In the genomic region with DNA sequence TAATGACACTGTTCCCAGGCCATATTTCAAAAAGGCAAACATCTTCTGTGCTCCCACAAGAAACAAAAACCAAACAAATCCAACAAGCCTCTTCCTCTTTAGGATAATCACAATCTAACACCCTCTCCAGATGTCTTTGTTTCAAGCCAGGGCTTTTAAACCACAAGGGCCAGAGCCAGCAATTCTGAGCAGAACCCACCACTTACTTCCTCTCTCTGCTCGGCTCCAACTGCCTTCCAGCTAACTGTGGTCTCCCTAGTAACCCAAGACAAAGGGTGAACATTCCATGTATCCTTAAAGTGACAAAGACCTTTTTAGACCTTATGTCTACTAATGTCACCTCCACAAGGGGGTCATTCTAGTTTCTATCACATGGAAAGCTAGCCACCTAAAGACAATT, we compare ENCODE assay signal across 8 mouse cellular contexts. TPM values are rescaled to one million over a fixed set of nuclear protein-coding genes. Genes with fewer than 3 reads are reported as not detected.
DNase-seq lines count a peak whose midpoint lies in the region; ATAC-seq and TF ChIP-seq lines count a peak whose summit lies in the region.
"Had no signal": no experiment of that assay in that cellular context is flagged by ENCODE, and none has a peak within 500 bp of the region (broad histone marks: within the 10 kb centered on the region; RNA-seq: fewer than 3 reads in every experiment).

No protein-coding gene starts in this region.

- peak; percentile 55; the same call in 1 of the 2 replicates for ATAC-seq in forebrain, embryonic 14.5 days
- ATAC-seq in hindbrain, embryonic 14.5 days (ENCODE audit: low FRiP score): peak; percentile 64; the same call in 1 of the 2 replicates
- no peak for ATAC-seq in midbrain, postnatal 0 days (ENCODE audit: low FRiP score)
- no peak for ATAC-seq in CD4-positive, CD25-positive, alpha-beta regulatory T cell, adult 4 months

- H3K9ac ChIP-seq in forebrain, embryonic 14.5 days (ENCODE audit: low read length): peak overlapping the region; percentile 33; the same call in 1 of the 2 replicates
- H3K9ac ChIP-seq in hindbrain, embryonic 14.5 days: peak overlapping the region; percentile 20; the same call in 1 of the 2 replicates
- H3K9ac ChIP-seq in midbrain, postnatal 0 days (replicated peaks; ENCODE audit: low read length, poor library complexity, severe bottlenecking): no peak overlapping the region

- no peaks in the 10 kb centered on the region for H3K27me3 ChIP-seq in forebrain, embryonic 14.5 days (replicated peaks; ENCODE audit: control insufficient read depth, insufficient read depth, low read length)
- no peaks in the 10 kb centered on the region for H3K27me3 ChIP-seq in hindbrain, embryonic 14.5 days (ENCODE audit: control insufficient read depth, insufficient read depth, low read length)
- no peaks in the 10 kb centered on the region for H3K27me3 ChIP-seq in midbrain, postnatal 0 days (ENCODE audit: insufficient read depth, low read length)

- H3K9me3 ChIP-seq in forebrain, embryonic 14.5 days (replicated peaks; ENCODE audit: control insufficient read depth, low read length): no peaks in the 10 kb centered on the region
- H3K9me3 ChIP-seq in hindbrain, embryonic 14.5 days (ENCODE audit: control insufficient read depth, low read length): no peaks in the 10 kb centered on the region
- no peaks in the 10 kb centered on the region for H3K9me3 ChIP-seq in midbrain, postnatal 0 days (ENCODE audit: low read length)

- no peak for TF ChIP-seq CTCF in midbrain, postnatal 0 days (IDR thresholded peaks at IDR 0.05)

- H3K36me3 ChIP-seq in forebrain, embryonic 14.5 days (ENCODE audit: control insufficient read depth, insufficient read depth, low read length): peaks cover 36% of the 10 kb centered on the region
- H3K36me3 ChIP-seq in hindbrain, embryonic 14.5 days (replicated peaks; ENCODE audit: control insufficient read depth, insufficient read depth): peaks cover 35% of the 10 kb centered on the region
- H3K36me3 ChIP-seq in midbrain, postnatal 0 days (ENCODE audit: insufficient read depth, low read length): peaks cover 31% of the 10 kb centered on the region

- H3K4me1 ChIP-seq in forebrain, embryonic 14.5 days (ENCODE audit: control insufficient read depth, insufficient read depth, low read length): 0 out of 2 replicates have a peak, but pooled peaks cover 6% of the 10 kb centered on the region
- H3K4me1 ChIP-seq in hindbrain, embryonic 14.5 days (replicated peaks; ENCODE audit: control insufficient read depth, insufficient read depth, low read length): peaks cover 17% of the 10 kb centered on the region; the same call in 1 of the 2 replicates
- no peaks in the 10 kb centered on the region; the same call in 1 of the 2 replicates for H3K4me1 ChIP-seq in midbrain, postnatal 0 days (ENCODE audit: insufficient read depth, low read length)

- peak overlapping the region; percentile 19; the same call in 1 of the 2 replicates for H3K4me2 ChIP-seq in forebrain, embryonic 14.5 days (ENCODE audit: low read length)
- 0 out of 2 replicates have a peak overlapping the region, but pooled peaks have one; percentile 17 for H3K4me2 ChIP-seq in hindbrain, embryonic 14.5 days (replicated peaks)
- H3K4me2 ChIP-seq in midbrain, postnatal 0 days (ENCODE audit: low read depth, low read length, poor library complexity, severe bottlenecking): no peak overlapping the region

- H3K4me3 ChIP-seq in forebrain, embryonic 14.5 days (ENCODE audit: low read depth, low read length): no peak overlapping the region
- H3K4me3 ChIP-seq in hindbrain, embryonic 14.5 days (replicated peaks; ENCODE audit: low read length): no peak overlapping the region
- no peak overlapping the region for H3K4me3 ChIP-seq in midbrain, postnatal 0 days (ENCODE audit: low read depth, low read length)
- H3K4me3 ChIP-seq: erythroblast, embryonic 14.5 days had no signal

- H3K27ac ChIP-seq in forebrain, embryonic 14.5 days (ENCODE audit: low read depth, low read length): peak overlapping the region; percentile 65
- H3K27ac ChIP-seq in hindbrain, embryonic 14.5 days: peak overlapping the region; percentile 72
- no peak overlapping the region for H3K27ac ChIP-seq in midbrain, postnatal 0 days (ENCODE audit: low read depth, low read length)

- 0% methylated on average over 1 of the region's 1 CpGs for WGBS in forebrain, embryonic 14.5 days
- 8% methylated on average over 1 of the region's 1 CpGs for WGBS in hindbrain, embryonic 14.5 days
- WGBS in midbrain, postnatal 0 days: 0% methylated on average over 1 of the region's 1 CpGs

- peak; percentile 29 for DNase-seq in A20 (ENCODE audit: low read depth, low spot score)
- peak; percentile 41 for DNase-seq in ES-CJ7 (ENCODE audit: low read depth, low spot score)
- DNase-seq in forebrain, embryonic 14.5 days (ENCODE audit: low spot score): peak; percentile 58
- peak; percentile 38 for DNase-seq in hindbrain, embryonic 14.5 days (ENCODE audit: low spot score)
- DNase-seq in midbrain, postnatal 0 days (ENCODE audit: low spot score): peak; percentile 61
- DNase-seq in adrenal gland, adult 8-10 months: no peak

RNA-seq across cellular contexts. Expression of gene Dido1, which starts 17.2 kb away (rescaled TPM):
- 21.0 and 30.8 TPM in 2 replicates for polyA plus RNA-seq in forebrain, embryonic 14.5 days (2014; fragmentation: Nextera tagmentation; extraction: Ambion mirVana)
- polyA plus RNA-seq in hindbrain, embryonic 14.5 days (2014; fragmentation: Nextera tagmentation; extraction: Ambion mirVana): 26.6 and 27.1 TPM in 2 replicates
- total RNA-seq in midbrain, postnatal 0 days (2014; rRNA removed): 36.7 and 44.1 TPM in 2 replicates
- 19.3 and 22.2 TPM in 2 replicates for polyA plus RNA-seq in midbrain, postnatal 0 days (2015; fragmentation: Nextera tagmentation; extraction: Ambion mirVana)
- polyA plus RNA-seq in CD4-positive, CD25-positive, alpha-beta regulatory T cell, adult 4 months (2017; shearing (Covaris generic)): 10 to 100 TPM; 49.7 to 73.1 TPM
- total RNA-seq in adrenal gland, adult 8-10 months (2022): 10 to 100 TPM; 41.3 to 60.8 (median 49.4) TPM

RNA-seq across cellular contexts. Expression of gene Gid8, which starts 17.3 kb away (rescaled TPM):
- 56.3 and 60.4 TPM in 2 replicates for polyA plus RNA-seq in forebrain, embryonic 14.5 days (2014; fragmentation: Nextera tagmentation; extraction: Ambion mirVana)
- 56.3 and 56.7 TPM in 2 replicates for polyA plus RNA-seq in hindbrain, embryonic 14.5 days (2014; fragmentation: Nextera tagmentation; extraction: Ambion mirVana)
- 43.6 and 56.4 TPM in 2 replicates for total RNA-seq in midbrain, postnatal 0 days (2014; rRNA removed)
- 44.5 and 46.5 TPM in 2 replicates for polyA plus RNA-seq in midbrain, postnatal 0 days (2015; fragmentation: Nextera tagmentation; extraction: Ambion mirVana)
- 10 to 100 TPM; 11.4 to 22.0 TPM for polyA plus RNA-seq in CD4-positive, CD25-positive, alpha-beta regulatory T cell, adult 4 months (2017; shearing (Covaris generic))
- 10 to 100 TPM; 58.4 to 65.5 (median 64.0) TPM for total RNA-seq in adrenal gland, adult 8-10 months (2022)

RNA-seq across cellular contexts. Expression of gene Slc17a9, which starts 32.4 kb away (rescaled TPM):
- polyA plus RNA-seq in forebrain, embryonic 14.5 days (2014; fragmentation: Nextera tagmentation; extraction: Ambion mirVana): 0.25 TPM in 1 of 2 replicates, not detected in the other
- 0.16 and 0.37 TPM in 2 replicates for polyA plus RNA-seq in hindbrain, embryonic 14.5 days (2014; fragmentation: Nextera tagmentation; extraction: Ambion mirVana)
- 0.55 and 1.2 TPM in 2 replicates for total RNA-seq in midbrain, postnatal 0 days (2014; rRNA removed)
- polyA plus RNA-seq in midbrain, postnatal 0 days (2015; fragmentation: Nextera tagmentation; extraction: Ambion mirVana): 0.20 TPM in 1 of 2 replicates, not detected in the other
- polyA plus RNA-seq in CD4-positive, CD25-positive, alpha-beta regulatory T cell, adult 4 months (2017; shearing (Covaris generic)): 100 to 1,000 TPM in 1 of 2 experiments, 10 to 100 TPM in 1; 77.3 to 114 TPM
- total RNA-seq in adrenal gland, adult 8-10 months (2022): 1 to 10 TPM in 2 of 4 experiments, under 1 TPM in 2; 0.81 to 2.3 (median 1.1) TPM

RNA-seq across cellular contexts. Expression of gene Tcfl5, which starts 50.1 kb away (rescaled TPM):
- 0.15 and 0.35 TPM in 2 replicates for polyA plus RNA-seq in forebrain, embryonic 14.5 days (2014; fragmentation: Nextera tagmentation; extraction: Ambion mirVana)
- 0.87 and 0.99 TPM in 2 replicates for polyA plus RNA-seq in hindbrain, embryonic 14.5 days (2014; fragmentation: Nextera tagmentation; extraction: Ambion mirVana)
- 5.9 and 7.8 TPM in 2 replicates for total RNA-seq in midbrain, postnatal 0 days (2014; rRNA removed)
- 0.79 and 1.0 TPM in 2 replicates for polyA plus RNA-seq in midbrain, postnatal 0 days (2015; fragmentation: Nextera tagmentation; extraction: Ambion mirVana)
- under 1 TPM in 1 of 2 experiments, not detected in 1; 0.23 TPM for polyA plus RNA-seq in CD4-positive, CD25-positive, alpha-beta regulatory T cell, adult 4 months (2017; shearing (Covaris generic))
- total RNA-seq in adrenal gland, adult 8-10 months (2022): not detected
- polyA plus RNA-seq: erythroblast, embryonic 14.5 days had no signal

Comparison
In these comparisons a context has a peak if more than half of its experiments do, and no peak if none do; other contexts are left out.
1. ATAC-seq: peak in forebrain, embryonic 14.5 days (single experiment) and hindbrain, embryonic 14.5 days (single experiment); none in midbrain, postnatal 0 days (single experiment) and CD4-positive, CD25-positive, alpha-beta regulatory T cell, adult 4 months (single experiment).
2. RNA of gene Slc17a9, which starts 32.4 kb away (polyA plus RNA-seq): 77.3 to 114 TPM in CD4-positive, CD25-positive, alpha-beta regulatory T cell, adult 4 months; 0.25 TPM in forebrain, embryonic 14.5 days, 0.16 to 0.37 TPM in hindbrain, embryonic 14.5 days and 0.20 TPM in midbrain, postnatal 0 days; every median in the first group is over 10 times any median in the second.